Mouse (Mus musculus): Measurements from ENCODE around the gene Tbc1d22a. TPM values are rescaled to one million over a fixed set of nuclear protein-coding genes. Genes with fewer than 3 reads are reported as not detected.

The Tbc1d22a gene
- total RNA-seq, 2 experiments from 2014 or later = 23.2 to 24.5 TPM

GRCm38 (mm10) chr15:86256728-86257179 is 42.5 kb downstream of the Tbc1d22a start:
- intact Hi-C loops (cut with DNase I) = no loop called here

GRCm38 (mm10) chr15:86257916-86258685 is 43.8 kb downstream of the Tbc1d22a start:
- intact Hi-C loops (cut with DNase I) = no loop called here
- DNase-seq (ENCODE audit: low spot score in 2 of 2) = no peak

More at GRCm38 (mm10) chr15:86256728-86257179, 42.5 kb downstream of the Tbc1d22a start:
- DNase-seq (ENCODE audit: low spot score in 2 of 2) = no peak

GRCm38 (mm10) chr15:86259233-86259632 is 45.0 kb downstream of the Tbc1d22a start:
- intact Hi-C loops (cut with DNase I) = no loop called here
- DNase-seq (ENCODE audit: low spot score in 2 of 2) = no peak

- no peak for DNase-seq (ENCODE audit: low spot score in 2 of 2)
- intact Hi-C loops (cut with DNase I) = no loop called here
Measured at GRCm38 (mm10) chr15:86260111-86260510, 45.9 kb downstream of the Tbc1d22a start.

GRCm38 (mm10) chr15:86264389-86264788 is 50.1 kb downstream of the Tbc1d22a start:
- DNase-seq (ENCODE audit: low spot score in 2 of 2) = no peak
- intact Hi-C loops (cut with DNase I) = no loop called here

GRCm38 (mm10) chr15:86264803-86265202 is 50.5 kb downstream of the Tbc1d22a start:
- DNase-seq (ENCODE audit: low spot score in 2 of 2) = no peak
- intact Hi-C loops (cut with DNase I) = no loop called here

- DNase-seq (ENCODE audit: low spot score in 2 of 2) = no peak
Measured at GRCm38 (mm10) chr15:86266975-86267374, 52.7 kb downstream of the Tbc1d22a start.

GRCm38 (mm10) chr15:86268526-86268925 is 54.3 kb downstream of the Tbc1d22a start:
- intact Hi-C loops (cut with DNase I) = no loop called here
- DNase-seq (ENCODE audit: low spot score in 2 of 2) = no peak

More at GRCm38 (mm10) chr15:86266975-86267374, 52.7 kb downstream of the Tbc1d22a start:
- intact Hi-C loops (cut with DNase I) = no loop called here

- intact Hi-C loops (cut with DNase I) = no loop called here
- no peak for DNase-seq (ENCODE audit: low spot score in 2 of 2)
Measured at GRCm38 (mm10) chr15:86275754-86276153, 61.5 kb downstream of the Tbc1d22a start.

- DNase-seq (ENCODE audit: low spot score in 2 of 2) = peak in 1 of 2 experiments; percentile 64
- intact Hi-C loops (cut with DNase I) = no loop called here
Measured at GRCm38 (mm10) chr15:86276538-86277264, 62.4 kb downstream of the Tbc1d22a start.

GRCm38 (mm10) chr15:86277428-86277827 is 63.2 kb downstream of the Tbc1d22a start:
- intact Hi-C loops (cut with DNase I) = no loop called here
- peak; percentile 69 to 85 for DNase-seq (ENCODE audit: low spot score in 2 of 2)

- intact Hi-C loops (cut with DNase I) = no loop called here
- DNase-seq (ENCODE audit: low spot score in 2 of 2) = peak; percentile 34 to 38
Measured at GRCm38 (mm10) chr15:86279059-86279974, 65.1 kb downstream of the Tbc1d22a start.

- intact Hi-C loops (cut with DNase I) = no loop called here
Measured at GRCm38 (mm10) chr15:86280137-86280536, 65.9 kb downstream of the Tbc1d22a start.

GRCm38 (mm10) chr15:86283238-86283637 is 69.0 kb downstream of the Tbc1d22a start:
- intact Hi-C loops (cut with DNase I) = no loop called here
- no peak for DNase-seq (ENCODE audit: low spot score in 2 of 2)

More at GRCm38 (mm10) chr15:86280137-86280536, 65.9 kb downstream of the Tbc1d22a start:
- no peak for DNase-seq (ENCODE audit: low spot score in 2 of 2)

GRCm38 (mm10) chr15:86285296-86285695 is 71.0 kb downstream of the Tbc1d22a start:
- DNase-seq (ENCODE audit: low spot score in 2 of 2) = no peak
- intact Hi-C loops (cut with DNase I) = no loop called here

- peak in 1 of 2 experiments; percentile 36 for DNase-seq (ENCODE audit: low spot score in 2 of 2)
- intact Hi-C loops (cut with DNase I) = no loop called here
Measured at GRCm38 (mm10) chr15:86290074-86290473, 75.8 kb downstream of the Tbc1d22a start.

- intact Hi-C loops (cut with DNase I) = no loop called here
- no peak for DNase-seq (ENCODE audit: low spot score in 2 of 2)
Measured at GRCm38 (mm10) chr15:86292288-86292687, 78.0 kb downstream of the Tbc1d22a start.

GRCm38 (mm10) chr15:86294426-86294825 is 80.2 kb downstream of the Tbc1d22a start:
- DNase-seq (ENCODE audit: low spot score in 2 of 2) = no peak

GRCm38 (mm10) chr15:86295722-86296288 is 81.5 kb downstream of the Tbc1d22a start:
- intact Hi-C loops (cut with DNase I) = no loop called here
- DNase-seq (ENCODE audit: low spot score in 2 of 2) = no peak

More at GRCm38 (mm10) chr15:86294426-86294825, 80.2 kb downstream of the Tbc1d22a start:
- intact Hi-C loops (cut with DNase I) = no loop called here
